Mouse (Mus musculus): ENCODE measurements around the gene Hcrtr2.

DNA sequence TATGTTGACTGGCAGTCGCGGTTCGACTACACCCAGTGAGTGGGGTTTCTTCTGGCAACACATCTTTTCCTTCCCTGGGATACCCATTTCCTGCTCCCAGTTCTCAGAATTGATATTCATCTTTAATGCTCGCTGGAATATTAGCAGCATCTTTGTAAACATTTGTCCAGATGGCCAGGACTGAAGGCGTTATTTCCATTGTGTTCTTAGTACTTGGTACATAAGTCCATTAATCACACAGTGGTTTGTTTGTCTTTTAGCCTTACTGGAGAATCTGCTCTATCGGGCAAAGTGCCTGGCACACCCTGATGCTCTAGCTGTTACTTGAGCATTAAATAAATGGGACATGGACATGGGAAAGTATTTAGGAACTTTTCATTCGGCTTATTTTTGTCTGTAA lies 71.1 kb downstream of the Hcrtr2 start:
- TF ChIP-seq CTCF (IDR thresholded peaks at IDR 0.05; ENCODE audit: extremely low read depth, insufficient read length, insufficient replicate concordance, low read depth, low read length) (no peak), POLR2A (IDR thresholded peaks at IDR 0.05; ENCODE audit: low read depth, low read length) (no peak)

All from small intestine, adult 2 months (tissue).